Mouse (Mus musculus) liver, adult 2 months (tissue): ENCODE data around the gene S1pr1. TPM values are rescaled to one million over a fixed set of nuclear protein-coding genes. Genes with fewer than 3 reads are reported as not detected.

Experiments used
- DNase-seq: peaks from one replicate; pipeline ENCODE4 v3.0.0-alpha.2; 2011; ENCODE audit warnings: low read depth, low spot score; ENCODE audit errors: extremely low read depth
- H3K27ac ChIP-seq: fragments of 200-500 bp; replicated peaks from 2 replicates; pipeline ENCODE4 v1.5.1; 2012; ENCODE audit warnings: low read depth, mild to moderate bottlenecking, control low read depth, inconsistent platforms, low read length; ENCODE audit not compliant: insufficient read depth
- H3K27me3 ChIP-seq: fragments of 200-500 bp; 2 replicates; pipeline ENCODE4 v1.6.1; 2012; ENCODE audit warnings: mild to moderate bottlenecking, moderate library complexity, low read length, inconsistent platforms; ENCODE audit not compliant: control insufficient read depth, insufficient read depth
- H3K36me3 ChIP-seq: fragments of 200-500 bp; 2 replicates; pipeline ENCODE4 v1.6.1; 2012; ENCODE audit warnings: low read length, inconsistent platforms; ENCODE audit not compliant: control insufficient read depth, insufficient read depth
- H3K4me1 ChIP-seq: fragments of 200-500 bp; 2 replicates; pipeline ENCODE4 v1.6.1; 2011; ENCODE audit warnings: low read length; ENCODE audit not compliant: control insufficient read depth, insufficient read depth
- H3K4me3 ChIP-seq: fragments of 200-500 bp; 2 replicates; pipeline ENCODE4 v1.5.1; 2011; ENCODE audit warnings: low read depth, mild to moderate bottlenecking, control low read depth, low read length, moderate library complexity; ENCODE audit not compliant: insufficient read depth
- H3K79me2 ChIP-seq: fragments of 200-500 bp; 2 replicates; pipeline ENCODE4 v1.6.1; 2012; ENCODE audit warnings: inconsistent platforms, mild to moderate bottlenecking, low read length, moderate library complexity; ENCODE audit not compliant: control insufficient read depth, insufficient read depth
- H3K9ac ChIP-seq: fragments of 200-500 bp; 2 replicates; pipeline ENCODE4 v1.6.1; 2012; ENCODE audit warnings: low read depth, mild to moderate bottlenecking, control low read depth, inconsistent platforms, low read length
- CTCF ChIP-seq: fragments of 200-500 bp; IDR thresholded peaks from 2 replicates; pipeline ENCODE4 v1.5.1; 2011; ENCODE audit warnings: low read depth, low read length, control low read depth
- POLR2A ChIP-seq: fragments of 200-500 bp; IDR thresholded peaks from 2 replicates; pipeline ENCODE4 v1.6.1; 2011; ENCODE audit warnings: low read length, control low read depth; ENCODE audit not compliant: insufficient read depth; ENCODE audit errors: extremely low read depth
- WGBS: fragments of 180-500 bp; shearing (Covaris S2); methylation state at CpG from one replicate; pipeline ENCODE4 v1.1.7; 2018; 5-methylcytosine and 5-hydroxymethylcytosine counted together
- polyA plus RNA-seq: library from polyadenylated mRNA; depleted of rRNA; stranded (reverse); fragments of >200 nt; gene quantifications from 2 replicates; pipeline ENCODE4 v1.2.3, GENCODE M21; 2012; rRNA removed
- total RNA-seq: library from RNA; depleted of rRNA; stranded (reverse); fragments of >200 nt; gene quantifications from 2 replicates; pipeline ENCODE4 v1.2.3, GENCODE M21; 2014; rRNA removed

S1pr1 gene
- total and polyA plus RNA-seq, 2 experiments: 21.5 to 95.7 TPM

GRCm38 (mm10) chr3:115669230-115669629 is 45.6 kb downstream of the S1pr1 start:
- Histone ChIP-seq H3K4me3 (no peak overlapping the region), H3K79me2 (no peaks in the 10 kb centered on the region), H3K27ac (no peak overlapping the region), H3K27me3 (no peaks in the 10 kb centered on the region), H3K4me1 (no peaks in the 10 kb centered on the region), H3K9ac (no peak overlapping the region), H3K36me3 (no peaks in the 10 kb centered on the region)
- WGBS: 85% methylated on average over 1 of the region's 1 CpGs
- no peak for DNase-seq
- TF ChIP-seq CTCF: no peak

- Histone ChIP-seq H3K4me1 (no peaks in the 10 kb centered on the region), H3K79me2 (no peaks in the 10 kb centered on the region), H3K27ac (no peak overlapping the region), H3K4me3 (no peak overlapping the region), H3K27me3 (no peaks in the 10 kb centered on the region), H3K36me3 (no peaks in the 10 kb centered on the region), H3K9ac (no peak overlapping the region)
- TF ChIP-seq POLR2A: no peak
- TF ChIP-seq CTCF: no peak
- DNase-seq: no peak
- 83% methylated on average over 2 of the region's 2 CpGs for WGBS
Measured at GRCm38 (mm10) chr3:115667182-115667581, 47.7 kb downstream of the S1pr1 start.

- WGBS: 84% methylated on average over 8 of the region's 8 CpGs
- no peak overlapping the region for H3K4me3 ChIP-seq
- no peak for DNase-seq
Measured at GRCm38 (mm10) chr3:115666547-115666946, 48.3 kb downstream of the S1pr1 start.

GRCm38 (mm10) chr3:115664497-115664896 is 50.4 kb downstream of the S1pr1 start:
- DNase-seq: no peak
- TF ChIP-seq CTCF: no peak
- TF ChIP-seq POLR2A: no peak
- no peak overlapping the region for H3K4me3 ChIP-seq
- H3K79me2 ChIP-seq: no peaks in the 10 kb centered on the region
- no peak overlapping the region for H3K27ac ChIP-seq
- 54% methylated on average over 3 of the region's 3 CpGs for WGBS
- no peak overlapping the region for H3K9ac ChIP-seq
- H3K4me1 ChIP-seq: peaks cover 2% of the 10 kb centered on the region; the same call in 1 of the 2 replicates
- no peaks in the 10 kb centered on the region for H3K27me3 ChIP-seq
- no peaks in the 10 kb centered on the region for H3K36me3 ChIP-seq

More at GRCm38 (mm10) chr3:115666547-115666946, 48.3 kb downstream of the S1pr1 start:
- no peak overlapping the region for H3K9ac ChIP-seq
- no peak for TF ChIP-seq POLR2A
- TF ChIP-seq CTCF: no peak
- H3K36me3 ChIP-seq: no peaks in the 10 kb centered on the region
- no peaks in the 10 kb centered on the region for H3K79me2 ChIP-seq
- no peaks in the 10 kb centered on the region for H3K4me1 ChIP-seq
- no peaks in the 10 kb centered on the region for H3K27me3 ChIP-seq
- H3K27ac ChIP-seq: no peak overlapping the region

- peaks cover 2% of the 10 kb centered on the region; the same call in 1 of the 2 replicates for H3K4me1 ChIP-seq
- TF ChIP-seq CTCF: peak; percentile 88
- TF ChIP-seq POLR2A: no peak
- WGBS: 57% methylated on average over 9 of the region's 9 CpGs
Measured at GRCm38 (mm10) chr3:115660701-115661460, 54.0 kb downstream of the S1pr1 start.

More at GRCm38 (mm10) chr3:115660701-115661460, 54.0 kb downstream of the S1pr1 start:
- no peaks in the 10 kb centered on the region for H3K36me3 ChIP-seq
- H3K27me3 ChIP-seq: no peaks in the 10 kb centered on the region
- peak; percentile 78 for DNase-seq
- no peak overlapping the region for H3K27ac ChIP-seq
- no peak overlapping the region for H3K9ac ChIP-seq
- no peak overlapping the region for H3K4me3 ChIP-seq
- no peaks in the 10 kb centered on the region for H3K79me2 ChIP-seq

Other genes with a start within 250 kb of the S1pr1 start
- gene Dph5, start 172.8 kb upstream of the S1pr1 start, total RNA-seq: 7.7 and 9.3 TPM in 2 replicates
- 3.4 and 3.8 TPM in 2 replicates for gene Dph5, start 172.8 kb upstream of the S1pr1 start, polyA plus RNA-seq